Mouse (Mus musculus) kidney, postnatal 25 days (tissue): ENCODE measurements around the gene Selenov.
A peak's percentile ranks its signal among the peaks of the same experiment; 100 is the strongest.

ENCODE experiments used
- DNase-seq, 2 experiments: peaks; one replicate each; pipeline ENCODE4 v3.0.0; 2021; ENCODE audit warnings: mixed read lengths in 2 of 2

The Selenov gene

DNA sequence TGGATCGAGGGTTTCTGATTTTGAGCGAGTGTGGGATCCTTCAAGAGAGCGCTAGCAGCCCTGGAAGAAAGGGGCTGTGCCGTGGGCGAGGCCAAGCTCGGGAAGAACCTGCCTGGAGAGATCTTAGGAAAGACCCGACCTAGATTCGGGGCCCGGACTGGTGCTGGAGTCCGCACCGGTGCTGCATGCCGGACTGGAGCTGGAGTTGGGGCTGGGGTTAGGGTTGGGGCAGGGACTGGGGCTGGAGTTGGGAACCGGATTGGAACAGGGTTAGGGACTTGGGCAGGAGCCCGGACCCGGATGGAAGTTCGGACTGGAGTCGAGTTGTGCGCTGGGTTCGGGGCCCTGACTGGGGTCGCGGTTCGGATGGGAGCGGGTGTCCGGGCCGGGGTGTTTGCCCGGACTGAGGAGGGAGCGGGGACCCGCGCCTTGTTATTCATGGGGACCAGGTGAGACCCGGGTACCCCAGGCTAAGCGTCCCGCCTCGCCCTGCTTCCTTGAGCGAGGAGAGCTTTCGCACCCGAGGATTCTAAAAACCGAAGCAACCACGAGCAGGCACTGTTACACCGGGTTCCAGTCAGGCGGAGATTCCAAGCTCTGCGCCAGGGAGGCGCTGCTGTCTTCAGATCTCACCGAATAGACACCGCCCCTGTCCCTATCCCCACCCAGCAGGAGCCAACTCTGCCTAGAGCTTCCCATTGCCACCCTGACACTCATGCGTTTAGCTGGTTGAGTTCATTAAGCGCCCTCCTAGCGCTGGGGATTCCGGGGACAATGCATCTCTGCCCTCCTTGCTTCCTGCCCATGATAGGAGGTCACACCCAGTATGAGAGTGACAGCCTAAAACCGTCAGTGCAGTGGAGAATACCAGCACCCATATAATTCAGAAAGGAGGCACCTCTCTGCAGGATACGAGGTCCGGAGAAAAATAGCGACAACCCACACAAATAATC, at the start of gene Selenov:
TSS of gene Selenov (minus strand) at position 549 of the 953 bp plus-strand sequence.
- DNase-seq: no peak

DNA sequence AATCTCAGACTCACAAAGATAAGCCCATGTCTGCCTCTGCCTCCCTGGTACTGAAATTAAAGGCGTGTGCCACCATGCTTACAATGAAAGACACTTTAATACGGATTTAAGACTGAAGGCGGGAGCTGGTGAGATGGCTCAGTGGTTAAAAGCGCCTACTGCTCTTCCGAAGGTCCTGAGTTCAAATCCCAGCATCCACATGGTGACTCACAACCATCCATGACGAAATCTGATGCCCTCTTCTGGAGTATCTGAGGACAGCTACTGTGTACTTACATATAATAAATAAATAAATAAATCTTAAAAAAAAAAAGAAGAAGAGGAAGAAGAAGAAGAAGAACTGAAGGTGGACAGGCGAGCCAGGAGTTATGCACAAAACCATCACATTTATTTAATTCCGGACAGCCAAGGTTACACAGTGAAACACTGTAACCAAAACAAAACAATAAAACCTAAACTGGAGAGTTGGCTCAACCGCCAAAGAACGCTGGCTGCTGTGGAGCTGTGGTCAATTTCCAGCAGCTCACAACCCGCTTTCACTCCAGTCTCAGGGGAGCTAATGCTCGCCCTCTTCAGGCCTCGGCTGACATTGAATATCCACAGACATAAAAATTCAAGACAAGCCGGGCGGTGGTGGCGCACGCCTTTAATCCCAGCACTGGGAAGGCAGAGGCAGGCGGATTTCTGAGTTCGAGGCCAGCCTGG, 48.4 kb upstream of the Selenov start:
- DNase-seq: peak; percentile 64 to 83

DNA sequence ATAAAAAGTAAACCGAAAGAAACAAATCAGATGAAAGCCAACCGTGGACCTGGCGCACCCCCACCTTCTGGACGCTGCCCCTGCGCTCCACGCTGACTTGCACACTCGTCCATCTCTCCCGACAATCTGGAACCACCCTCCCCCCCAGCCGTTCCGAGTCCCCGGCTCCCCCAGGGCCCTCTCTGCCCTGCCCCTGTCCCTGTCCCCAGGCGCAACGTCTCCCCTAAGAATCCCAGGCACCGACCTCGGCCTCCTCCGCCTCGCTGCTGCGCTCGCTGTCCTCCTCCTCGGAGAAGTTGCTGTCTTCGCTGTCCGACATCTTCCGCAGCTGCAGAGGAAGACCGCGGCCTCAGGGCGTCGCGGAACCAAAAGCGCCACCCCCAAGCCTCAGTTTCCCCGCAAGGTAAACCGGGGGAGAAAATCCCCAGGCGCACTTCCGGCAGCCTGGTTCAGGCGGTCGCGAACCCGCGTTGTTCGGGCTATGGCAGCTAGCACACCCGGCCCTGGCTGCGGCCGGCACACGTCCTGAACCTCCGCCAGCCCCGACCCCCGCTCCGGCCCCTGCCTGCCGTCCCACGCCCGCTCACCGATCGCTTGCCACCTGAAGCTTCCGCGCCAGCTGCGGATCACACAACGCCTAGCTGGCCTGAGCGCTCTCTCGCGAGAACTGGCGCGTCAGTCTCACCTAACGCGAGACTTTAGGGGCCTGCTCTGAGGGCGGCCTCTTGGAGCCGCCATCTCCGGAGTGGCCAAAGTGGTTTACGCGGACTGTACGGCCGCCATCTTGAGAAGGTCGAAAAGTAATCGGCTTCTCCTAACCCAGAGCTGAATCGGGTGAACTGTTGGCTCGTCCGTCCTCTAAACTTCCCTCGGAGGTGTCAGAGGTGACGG, 47.4 kb upstream of the Selenov start, which contains the start of gene Supt5:
TSS of gene Supt5 (minus strand) at position 639 of the 891 bp plus-strand sequence.
- peak; percentile 98 to 99 for DNase-seq

DNA sequence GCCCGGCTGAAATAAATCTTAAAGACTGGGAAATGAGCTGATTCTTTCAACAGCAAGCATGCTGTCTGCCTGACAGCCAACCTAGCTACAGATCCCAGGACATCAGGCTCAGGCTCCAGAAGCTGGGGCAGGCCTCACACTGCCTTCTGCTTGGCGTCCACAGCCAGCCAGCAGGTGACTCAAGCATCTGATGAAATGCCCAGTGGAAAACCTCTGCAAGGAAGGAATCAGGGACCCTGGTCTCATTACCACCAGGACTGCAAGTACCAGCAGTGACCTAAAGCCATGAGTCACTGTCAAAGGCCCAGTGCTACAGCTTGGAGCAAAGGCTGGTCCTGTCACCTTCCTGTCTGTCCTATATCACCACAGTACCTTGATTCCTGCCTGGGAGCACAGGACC, 44.5 kb upstream of the Selenov start:
- DNase-seq: no peak

DNA sequence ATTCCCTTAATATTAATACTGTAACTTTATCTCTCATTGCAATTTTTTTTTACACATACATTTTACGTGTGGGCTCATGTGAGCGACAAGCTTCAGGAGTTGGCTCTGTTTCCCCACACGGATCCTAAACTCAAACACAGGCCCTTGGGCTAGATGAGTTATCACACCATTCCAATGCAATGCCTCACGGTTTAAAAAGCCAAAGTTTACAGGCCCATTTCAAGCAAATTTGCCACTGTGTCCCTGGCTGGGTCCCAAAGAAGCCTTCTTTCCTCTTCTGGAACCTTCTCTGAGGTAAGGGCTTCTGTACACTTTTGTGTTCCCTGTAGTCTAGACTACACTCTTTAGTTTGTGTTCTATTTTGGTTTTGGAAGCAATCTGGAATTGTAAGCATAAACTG, 43.5 kb upstream of the Selenov start:
- DNase-seq: no peak

DNA sequence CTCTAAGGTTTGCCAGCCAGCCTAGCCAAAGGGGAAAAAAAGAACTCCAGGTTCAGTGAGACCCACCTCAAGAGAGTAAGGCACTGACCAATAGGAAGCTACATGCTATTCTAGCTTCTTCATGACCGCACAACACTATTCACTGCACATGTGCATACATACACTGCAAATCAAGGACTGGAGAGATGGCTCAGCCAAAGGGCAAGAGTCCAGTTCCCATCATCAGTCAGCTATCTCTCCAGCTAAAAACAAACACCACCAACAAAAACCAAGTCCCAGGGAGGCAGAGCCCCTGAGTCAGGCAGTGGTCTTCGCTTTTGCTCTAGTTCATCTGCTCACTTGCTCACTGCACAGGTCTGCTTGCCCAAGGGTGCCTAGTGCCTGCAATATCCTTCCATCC, 37.3 kb upstream of the Selenov start:
- DNase-seq: no peak

DNA sequence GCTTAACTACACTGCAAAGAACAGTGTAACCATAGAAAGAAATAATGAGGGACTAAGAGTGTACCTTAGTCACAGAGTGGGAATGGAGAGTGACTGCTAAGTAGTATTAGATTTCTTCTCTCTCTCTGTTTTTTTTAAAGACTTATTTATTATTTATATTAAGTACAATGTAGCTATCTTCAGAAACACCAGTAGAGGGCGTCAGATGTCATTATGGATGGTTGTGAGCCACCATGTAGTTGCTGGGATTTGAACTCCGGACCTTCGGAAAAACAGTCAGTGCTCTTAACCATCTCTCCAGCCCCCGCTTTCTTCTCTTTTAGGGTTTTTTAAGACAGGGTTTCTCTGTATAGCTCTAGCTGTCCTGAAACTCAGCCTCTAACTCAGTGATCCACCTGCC, 35.5 kb upstream of the Selenov start:
- no peak for DNase-seq

DNA sequence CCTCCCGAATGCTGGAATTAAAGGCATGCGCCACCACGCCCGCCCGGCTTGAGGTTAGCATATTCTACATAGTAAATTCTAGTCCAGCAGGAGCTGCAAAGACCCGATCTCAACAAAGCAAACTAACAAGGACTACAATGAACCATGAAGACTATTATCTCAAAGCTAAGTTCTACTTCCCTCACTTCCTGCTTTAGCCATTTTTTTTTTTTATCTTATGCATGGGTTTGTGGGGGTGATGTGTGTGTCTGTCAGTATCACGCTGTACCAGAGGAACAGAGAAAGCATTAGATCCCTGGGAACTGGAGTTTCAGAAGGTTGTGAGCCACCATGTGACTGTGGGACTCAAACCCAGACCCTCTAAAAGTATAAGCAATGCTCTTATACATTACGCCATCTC, 34.3 kb upstream of the Selenov start:
- no peak for DNase-seq

DNA sequence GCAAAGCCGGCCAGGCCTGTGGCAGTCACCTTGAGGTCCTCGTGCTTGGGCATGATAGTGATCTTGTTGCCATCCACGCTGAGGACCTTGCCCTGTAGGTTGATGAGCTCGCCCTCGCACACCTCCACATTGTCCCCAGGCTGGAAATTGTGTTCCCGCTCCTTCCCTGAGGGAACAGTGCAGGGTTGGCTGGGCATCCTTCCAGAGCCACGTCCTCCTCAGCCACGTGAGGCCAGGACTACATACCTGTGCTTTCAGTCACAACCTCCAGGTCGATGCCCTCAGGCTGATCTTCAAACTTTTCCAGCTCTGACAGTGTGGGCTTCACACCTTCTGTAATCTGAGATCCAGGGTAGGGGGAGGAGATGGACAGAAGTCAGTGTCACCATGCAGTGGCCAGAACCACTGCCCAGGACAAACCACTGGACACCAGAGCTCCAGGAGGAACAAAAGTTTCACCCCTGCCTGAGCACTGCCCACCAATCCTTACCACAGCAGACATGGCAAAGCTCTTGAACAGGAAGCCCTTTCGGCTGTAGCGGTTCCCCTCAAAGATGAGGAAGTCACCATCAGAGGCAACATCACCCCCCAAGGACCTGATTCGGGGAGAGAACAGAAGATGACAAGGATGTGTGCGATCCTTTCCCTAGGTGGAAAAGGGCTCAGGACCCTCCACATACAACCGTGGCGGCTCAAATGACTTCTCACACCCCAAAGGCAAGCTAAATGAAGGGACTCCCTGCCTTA, 31.2 kb upstream of the Selenov start:
- peak; percentile 21 to 65 for DNase-seq

DNA sequence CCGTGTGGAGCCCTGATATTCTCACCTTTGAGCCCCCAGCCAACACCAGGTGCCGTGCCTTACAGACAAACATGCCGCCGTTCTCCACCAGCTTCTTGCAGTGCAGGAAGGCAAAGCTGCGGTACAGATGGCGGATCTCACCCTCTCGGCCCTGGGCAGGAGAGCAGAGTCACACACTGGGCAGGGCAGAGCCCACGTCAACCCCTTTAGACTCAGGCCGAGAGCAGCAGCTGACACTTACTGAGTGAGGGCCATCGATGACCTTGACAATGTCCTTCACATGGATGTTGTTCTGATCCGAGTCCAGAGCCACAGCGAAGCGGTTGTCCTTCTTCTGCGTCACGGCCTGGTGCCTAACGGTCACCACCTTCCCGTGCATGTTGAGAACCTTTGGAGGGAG, 27.7 kb upstream of the Selenov start:
- DNase-seq: no peak

DNA sequence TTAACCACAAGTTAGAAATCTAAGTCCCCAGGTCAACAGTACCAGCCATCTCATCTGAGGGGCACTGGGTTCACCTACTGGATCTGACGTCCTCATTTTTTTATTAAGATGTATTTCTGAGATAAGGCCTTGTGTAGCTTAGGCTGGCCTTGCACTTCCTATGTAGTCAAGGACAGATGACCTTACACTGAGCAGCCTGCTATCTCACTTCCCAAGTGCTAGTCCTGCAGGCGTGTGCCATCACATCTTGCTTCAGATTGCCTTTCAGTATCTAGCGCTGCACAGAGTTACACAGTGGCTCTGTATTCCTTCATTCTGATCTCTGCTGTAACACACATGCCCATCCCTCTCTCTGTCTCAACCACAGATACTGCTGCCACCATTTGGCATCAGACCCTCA, 27.1 kb upstream of the Selenov start:
- no peak for DNase-seq

DNA sequence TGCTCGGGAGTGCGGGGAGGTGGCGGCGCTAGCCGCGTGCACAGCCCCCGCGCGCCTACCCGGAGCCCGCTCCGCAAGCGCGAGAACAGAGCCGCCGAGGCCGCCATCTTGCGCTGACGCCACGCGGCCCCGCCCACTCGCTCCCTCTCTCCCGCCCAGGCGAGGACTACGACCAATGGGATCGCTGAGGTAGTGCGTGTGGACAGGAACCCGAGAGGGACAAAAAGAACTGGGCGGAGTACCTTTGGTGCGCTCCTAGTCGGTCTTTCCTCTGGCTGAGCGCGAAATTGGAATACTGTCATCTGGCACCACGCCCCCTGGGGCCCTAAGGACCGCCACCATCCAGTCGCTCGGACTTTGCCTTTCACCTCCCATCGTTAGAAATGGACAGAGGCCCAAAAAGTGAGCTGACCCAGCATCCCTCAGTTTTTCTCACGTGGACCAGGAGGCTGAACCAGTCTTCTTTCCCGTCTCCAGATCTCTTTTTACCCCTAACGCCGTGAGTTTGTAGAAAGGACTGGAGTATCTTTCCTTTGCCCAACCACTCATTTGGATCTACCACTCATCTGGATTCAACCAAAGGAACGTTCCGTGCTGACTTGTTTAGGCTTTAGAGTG, 21.0 kb upstream of the Selenov start, which contains the start of gene Timm50:
TSS of gene Timm50 (minus strand) at position 147 of the 618 bp plus-strand sequence.
- DNase-seq: peak; percentile 99

DNA sequence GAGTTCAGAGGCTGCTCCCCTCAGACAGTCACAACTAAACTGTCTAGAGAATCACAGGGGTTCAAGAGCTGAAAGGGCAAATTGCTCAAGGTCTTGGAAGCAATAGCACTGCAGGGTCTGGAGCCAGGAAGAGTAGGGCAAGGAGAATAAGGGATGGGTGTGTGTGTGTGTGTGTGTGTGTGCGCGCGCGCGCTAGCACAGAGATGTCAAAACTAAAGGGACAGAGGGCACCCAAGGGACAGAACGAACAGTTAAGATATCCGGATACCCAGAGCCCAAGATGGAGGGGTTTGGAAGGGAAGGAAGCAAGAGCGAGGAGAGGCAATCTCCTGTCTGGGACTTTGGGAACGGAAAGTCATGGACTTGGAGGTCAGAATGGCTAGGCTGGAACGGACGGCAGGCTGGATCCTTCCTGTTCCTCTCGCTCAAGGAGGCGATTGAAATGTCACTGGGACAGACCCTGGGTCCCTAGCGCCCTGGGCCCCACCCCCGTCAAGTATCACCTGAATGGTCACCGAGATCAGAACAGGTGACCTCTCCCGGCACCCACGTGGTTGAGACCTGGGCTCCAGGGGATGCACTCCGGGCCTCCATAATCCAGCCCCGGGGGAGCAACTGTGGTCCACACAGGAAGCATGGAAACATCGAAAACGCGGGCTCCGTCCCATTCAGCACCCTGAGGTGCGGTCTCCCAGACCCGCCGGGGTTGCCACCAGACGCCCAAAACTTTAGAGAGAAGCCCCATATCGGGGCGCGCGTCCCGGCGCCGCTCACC, 20.4 kb upstream of the Selenov start:
- peak; percentile 31 to 78 for DNase-seq

DNA sequence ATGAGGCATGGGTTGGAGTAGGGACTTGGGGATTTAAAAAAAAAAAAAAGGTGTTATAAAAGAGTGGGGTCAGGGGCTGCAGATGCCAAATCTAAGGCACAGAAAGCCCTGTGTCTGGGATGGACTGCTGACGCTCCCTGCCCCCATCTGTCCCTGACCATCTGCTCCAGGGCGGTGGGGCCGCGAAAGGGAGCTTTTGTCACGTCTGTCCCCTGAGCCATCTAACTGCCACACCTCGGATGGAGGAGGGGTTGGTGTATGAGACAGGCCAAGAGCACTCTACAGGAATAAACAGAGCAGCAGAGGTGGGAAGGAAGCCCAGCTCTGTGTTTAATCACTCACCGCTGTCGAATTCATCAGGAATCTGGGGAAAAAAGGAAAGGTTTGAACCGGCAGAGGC, 18.8 kb upstream of the Selenov start:
- no peak for DNase-seq

DNA sequence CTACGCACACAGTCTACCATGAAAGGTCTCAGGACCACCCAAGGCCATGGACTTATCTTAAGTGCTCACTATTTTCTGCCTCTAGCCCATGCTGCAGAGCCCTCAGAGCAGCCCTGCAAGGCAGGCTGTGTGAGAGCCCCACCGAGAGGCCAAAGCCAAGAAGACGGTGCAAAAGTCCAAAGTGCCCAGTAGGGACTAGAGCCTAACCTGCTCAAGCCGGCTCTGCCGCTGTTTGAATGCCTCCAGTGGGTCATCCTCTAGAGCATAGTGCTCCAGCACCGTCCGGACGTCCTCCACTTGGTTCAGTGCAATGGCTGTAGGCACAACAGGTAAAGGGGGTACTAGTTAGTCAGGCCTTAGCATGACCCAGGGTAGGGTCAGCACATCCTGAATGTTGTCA, 15.2 kb upstream of the Selenov start:
- DNase-seq: peak; percentile 62 to 89

DNA sequence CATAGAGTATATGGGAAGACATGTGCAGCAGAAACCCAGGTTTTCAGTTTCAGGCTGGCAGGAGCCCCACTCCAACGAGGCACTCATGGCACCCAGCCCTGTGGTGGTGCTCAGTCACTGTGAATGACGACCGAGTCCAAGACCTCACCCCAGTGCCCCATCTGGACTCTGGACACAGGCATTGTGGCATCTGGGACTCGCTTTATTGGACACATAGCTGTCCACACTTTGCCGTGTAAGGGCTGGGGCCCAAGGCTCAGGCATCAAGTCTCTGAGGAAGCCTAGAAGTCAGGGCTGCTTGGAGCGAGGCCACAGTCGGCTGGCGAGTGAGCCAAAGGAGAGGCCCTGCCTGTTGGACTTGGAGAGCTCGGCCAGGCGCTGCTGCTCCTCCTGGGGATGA, 14.7 kb upstream of the Selenov start:
- peak; percentile 36 to 77 for DNase-seq

DNA sequence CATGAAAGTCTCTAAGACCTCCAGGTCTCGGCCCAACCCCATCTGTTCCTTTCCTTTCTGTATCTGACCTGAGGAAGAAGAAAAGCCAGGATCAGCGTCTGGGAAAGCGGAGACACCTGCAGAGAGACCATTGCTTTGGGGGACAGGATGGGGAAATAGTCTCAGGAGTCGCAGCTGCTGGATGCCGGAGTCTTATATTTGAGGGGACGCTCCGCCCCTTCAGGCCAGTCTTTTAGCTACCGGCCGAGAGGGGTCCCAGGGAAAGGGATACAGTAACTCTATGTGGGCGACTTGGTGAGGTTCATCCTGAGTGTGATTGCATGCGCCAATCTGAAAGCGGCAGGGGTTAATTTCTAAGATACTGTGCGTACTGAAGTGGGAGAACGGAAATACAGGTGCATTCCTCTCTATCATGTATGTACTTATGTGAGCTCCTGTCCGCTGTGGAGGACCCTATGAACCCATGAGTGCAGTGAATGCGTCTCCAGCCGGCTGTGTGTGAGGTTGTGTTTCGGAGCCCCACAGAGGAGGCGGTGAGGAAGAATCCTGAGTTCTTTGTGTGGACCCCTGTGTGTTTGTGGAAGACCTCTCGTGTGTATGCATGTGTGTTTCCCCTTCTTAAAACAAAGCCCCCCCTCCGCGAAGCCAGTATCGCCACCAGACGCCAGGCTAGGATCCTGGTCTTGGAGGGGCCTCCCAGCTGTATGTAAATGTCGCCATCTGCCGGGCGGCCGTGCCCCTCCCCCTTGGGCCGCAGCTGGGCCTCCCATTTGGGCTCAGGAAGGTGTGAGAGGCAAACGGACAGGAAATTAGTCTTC, 10.8 kb upstream of the Selenov start, which contains the start of gene Dll3:
TSS of gene Dll3 (minus strand) at position 623 of the 818 bp plus-strand sequence.
- DNase-seq: peak; percentile 62 to 70

DNA sequence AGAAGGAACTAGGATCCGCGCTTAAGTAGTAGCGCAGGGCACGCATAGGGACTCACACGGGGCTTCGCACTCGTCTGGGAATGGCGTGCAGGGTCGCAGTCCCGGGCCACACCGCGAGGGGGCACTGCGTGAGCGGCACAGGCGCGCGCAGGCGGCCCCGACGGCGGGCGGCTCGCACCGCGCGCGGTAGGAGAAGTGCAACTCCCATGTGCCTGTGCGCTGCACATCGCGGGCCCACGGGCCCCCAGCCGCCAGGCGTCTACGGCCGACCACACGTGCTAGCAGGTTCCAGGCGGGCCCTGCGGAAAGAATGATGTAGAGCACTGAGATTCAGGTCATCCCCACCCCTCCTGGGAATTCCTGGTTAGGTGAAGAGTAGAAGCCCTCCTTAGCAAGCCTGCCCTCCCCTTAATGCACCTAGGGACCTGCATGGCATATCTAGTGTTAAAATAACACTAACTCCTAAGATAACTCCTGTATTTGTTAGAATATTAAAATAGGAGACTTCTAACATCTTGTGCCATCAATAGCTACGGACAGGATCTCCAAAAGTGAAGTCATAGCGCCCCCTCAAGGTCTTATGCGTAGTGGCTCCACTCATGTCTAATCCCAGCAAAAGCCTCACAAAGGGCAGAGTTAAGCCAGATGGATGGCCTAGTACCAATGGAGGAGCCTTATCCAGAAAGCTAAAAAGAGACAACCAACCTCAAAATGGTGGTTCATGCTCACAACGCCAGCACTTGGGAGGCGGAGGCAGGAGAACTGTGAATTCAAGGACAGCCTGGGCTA, 8.0 kb upstream of the Selenov start:
- DNase-seq: peak; percentile 52 to 69

DNA sequence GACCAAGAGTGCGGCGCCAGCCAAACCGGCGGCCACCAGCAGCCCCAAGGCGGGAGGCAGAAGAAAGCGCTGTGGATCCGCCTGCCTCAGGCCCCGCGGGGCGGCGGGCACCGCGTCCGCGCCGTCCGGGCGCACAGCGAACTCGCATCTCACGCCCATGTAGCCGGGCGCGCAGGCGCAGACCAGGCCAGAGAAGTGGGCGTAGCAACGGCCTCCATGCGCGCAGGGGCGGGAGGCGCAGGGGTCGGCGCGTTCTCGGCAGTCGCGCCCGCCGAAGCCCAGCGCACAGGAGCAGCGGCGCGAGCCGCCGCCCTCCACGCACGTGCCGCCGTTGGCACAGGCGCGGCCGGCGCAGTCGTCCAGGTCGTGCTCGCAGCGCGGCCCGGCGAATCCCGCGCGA, 3.5 kb upstream of the Selenov start:
- peak; percentile 59 to 75 for DNase-seq
